Mouse (Mus musculus): ENCODE data around the gene Snx11. TPM values are rescaled to one million over a fixed set of nuclear protein-coding genes. Genes with fewer than 3 reads are reported as not detected.

The Snx11 gene
- total RNA-seq, 2 experiments from 2014 or later = 10.0 to 10.3 TPM

- no peak for DNase-seq
- intact Hi-C loops (cut with DNase I) = loop anchor here (5.0 kb wide), 1 partner anchor 147 kb away; no protein-coding TSS in a partner anchor
Measured at GRCm38 (mm10) chr11:96765645-96766044, 11.7 kb downstream of the Snx11 start.

GRCm38 (mm10) chr11:96764511-96765350 lies 12.6 kb downstream of the Snx11 start:
- intact Hi-C loops (cut with DNase I) = loop anchor here (5.0 kb wide), 1 partner anchor 148 kb away; no protein-coding TSS in a partner anchor
- no peak for DNase-seq

- intact Hi-C loops (cut with DNase I) = no loop called here
Measured at GRCm38 (mm10) chr11:96762742-96763470, 14.5 kb downstream of the Snx11 start.

DNA sequence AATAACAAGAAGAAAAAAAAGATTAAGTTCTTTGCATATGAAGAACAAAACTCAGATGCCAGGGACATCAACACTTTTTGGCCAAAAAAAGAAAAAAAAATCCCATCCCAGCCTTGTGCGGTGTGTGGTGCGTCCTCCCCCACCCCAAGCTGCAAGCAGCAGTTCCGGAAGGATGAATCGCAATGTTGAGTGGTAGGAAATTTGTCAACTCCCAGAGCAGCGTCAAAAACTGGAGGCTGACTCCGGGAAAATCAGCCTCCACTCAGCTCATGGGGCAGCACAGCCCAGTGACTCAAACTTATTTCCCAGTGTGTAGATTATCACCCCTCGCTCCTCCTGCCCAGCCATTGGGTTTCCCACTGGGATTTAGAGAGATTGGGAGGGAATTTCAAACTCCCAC lies 15.4 kb downstream of the Snx11 start:
- intact Hi-C loops (cut with DNase I) = no loop called here
- no peak for DNase-seq

More at GRCm38 (mm10) chr11:96762742-96763470, 14.5 kb downstream of the Snx11 start:
- DNase-seq = peak in 1 of 2 experiments; percentile 14

DNA sequence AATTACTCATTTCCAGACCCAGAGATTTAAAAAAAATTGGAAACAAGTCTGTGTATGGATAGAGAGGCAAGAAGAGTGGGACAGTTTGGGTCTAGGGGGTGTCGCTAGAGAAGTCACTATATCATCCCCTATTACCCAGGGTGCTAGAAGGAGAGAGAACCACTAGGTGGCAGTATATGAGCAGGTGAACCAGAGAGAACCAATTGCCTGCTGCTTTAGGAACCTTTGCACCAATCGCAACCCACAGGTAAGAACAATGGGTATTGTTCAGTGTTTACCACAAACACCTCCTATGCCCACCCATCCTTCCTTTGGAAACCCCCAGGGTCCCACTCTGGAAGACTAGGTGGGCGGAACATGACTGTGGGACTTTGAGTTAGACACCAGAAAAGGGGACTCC lies 17.3 kb downstream of the Snx11 start:
- no peak for DNase-seq
- intact Hi-C loops (cut with DNase I) = loop anchor here (1.0 kb wide), 1 partner anchor 102 kb away; no protein-coding TSS in a partner anchor

GRCm38 (mm10) chr11:96758402-96758801 lies 19.0 kb downstream of the Snx11 start:
- DNase-seq = no peak
- intact Hi-C loops (cut with DNase I) = no loop called here

DNA sequence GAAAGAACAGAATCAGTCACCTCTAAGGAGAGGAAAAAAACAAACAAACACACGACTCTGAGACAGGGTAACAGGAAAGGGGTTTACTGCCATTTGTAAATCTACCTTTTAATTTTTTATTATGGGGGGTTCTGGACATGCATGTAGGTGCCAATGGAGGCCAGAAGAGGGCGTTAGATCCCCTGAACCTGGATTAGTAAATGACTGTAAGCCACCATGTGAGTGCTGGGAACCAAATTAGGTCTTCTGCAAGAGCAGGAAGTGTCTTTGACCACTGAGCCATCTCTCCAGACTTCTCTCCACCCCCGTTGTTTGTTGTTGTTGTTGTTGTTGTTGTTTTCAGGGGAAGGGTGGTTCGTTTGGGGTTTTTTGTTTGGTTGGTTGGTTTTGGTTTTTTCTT lies 19.9 kb downstream of the Snx11 start:
- DNase-seq = no peak
- intact Hi-C loops (cut with DNase I) = no loop called here

DNA sequence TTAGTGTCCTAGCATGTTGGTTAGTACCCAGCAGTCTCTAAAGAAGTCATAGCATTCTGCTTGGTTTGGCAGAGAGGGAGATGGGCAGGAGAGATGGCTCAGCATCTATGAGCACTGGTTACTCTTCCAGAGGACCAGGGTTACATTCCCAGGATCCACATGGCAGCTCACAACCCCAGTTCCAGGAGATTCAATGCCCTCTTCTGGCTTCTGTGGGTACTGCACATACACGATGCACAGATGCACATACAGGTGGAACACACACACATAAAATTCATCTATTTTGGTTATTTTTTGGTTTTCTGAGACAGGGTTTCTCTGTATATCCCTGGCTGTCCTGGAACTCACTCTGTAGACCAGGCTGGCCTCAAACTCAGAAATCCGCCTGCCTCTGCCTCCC lies 22.1 kb downstream of the Snx11 start:
- no peak for DNase-seq
- intact Hi-C loops (cut with DNase I) = no loop called here

GRCm38 (mm10) chr11:96747555-96747954 lies 29.8 kb downstream of the Snx11 start:
- intact Hi-C loops (cut with DNase I) = no loop called here

DNA sequence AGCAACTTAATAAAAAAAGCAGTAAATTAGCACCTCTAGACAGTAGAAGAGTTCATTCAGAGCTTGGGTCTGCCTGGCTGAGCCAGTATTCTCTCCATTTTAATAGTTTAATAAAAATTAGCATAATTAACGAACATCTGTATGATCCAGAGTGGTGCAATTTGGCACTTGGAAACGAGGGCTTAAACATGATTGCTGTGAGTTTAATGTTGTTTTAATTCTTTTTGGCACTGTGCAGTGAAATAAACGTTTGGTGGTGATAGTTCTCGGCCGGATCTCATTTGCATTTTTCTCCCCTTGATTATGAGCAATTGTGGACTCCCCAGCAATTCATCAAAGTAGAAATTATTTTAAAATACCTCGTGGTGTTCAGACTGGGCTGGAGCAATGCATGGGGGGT lies 30.7 kb downstream of the Snx11 start:
- no peak for DNase-seq
- intact Hi-C loops (cut with DNase I) = no loop called here

More at GRCm38 (mm10) chr11:96747555-96747954, 29.8 kb downstream of the Snx11 start:
- no peak for DNase-seq

GRCm38 (mm10) chr11:96743891-96744290 lies 33.5 kb downstream of the Snx11 start:
- intact Hi-C loops (cut with DNase I) = no loop called here
- no peak for DNase-seq

DNA sequence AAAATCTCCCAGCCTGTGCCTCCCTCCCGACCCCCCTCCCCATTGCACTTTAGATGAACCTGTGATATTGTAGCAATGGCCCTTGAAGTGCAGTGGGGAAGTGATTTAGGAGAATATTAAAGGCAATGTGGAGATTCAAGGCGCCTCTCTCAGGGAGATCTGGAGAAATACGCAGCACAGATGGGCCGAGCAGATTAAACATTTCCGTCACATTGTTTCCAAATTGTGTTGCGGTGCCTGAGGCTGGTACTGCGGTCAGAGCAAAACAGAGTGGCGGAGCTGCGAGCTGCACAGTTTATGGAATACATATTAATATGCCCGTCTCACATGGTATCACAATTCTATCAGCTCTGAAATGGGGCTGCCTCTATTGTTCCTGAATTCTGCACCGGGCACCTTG lies 34.4 kb downstream of the Snx11 start:
- intact Hi-C loops (cut with DNase I) = no loop called here
- DNase-seq = no peak

GRCm38 (mm10) chr11:96741995-96742394 lies 35.4 kb downstream of the Snx11 start:
- no peak for DNase-seq
- intact Hi-C loops (cut with DNase I) = no loop called here

GRCm38 (mm10) chr11:96740796-96741195 lies 36.6 kb downstream of the Snx11 start:
- DNase-seq = no peak
- intact Hi-C loops (cut with DNase I) = no loop called here

- intact Hi-C loops (cut with DNase I) = no loop called here
Measured at GRCm38 (mm10) chr11:96737673-96738471, 39.5 kb downstream of the Snx11 start.

DNA sequence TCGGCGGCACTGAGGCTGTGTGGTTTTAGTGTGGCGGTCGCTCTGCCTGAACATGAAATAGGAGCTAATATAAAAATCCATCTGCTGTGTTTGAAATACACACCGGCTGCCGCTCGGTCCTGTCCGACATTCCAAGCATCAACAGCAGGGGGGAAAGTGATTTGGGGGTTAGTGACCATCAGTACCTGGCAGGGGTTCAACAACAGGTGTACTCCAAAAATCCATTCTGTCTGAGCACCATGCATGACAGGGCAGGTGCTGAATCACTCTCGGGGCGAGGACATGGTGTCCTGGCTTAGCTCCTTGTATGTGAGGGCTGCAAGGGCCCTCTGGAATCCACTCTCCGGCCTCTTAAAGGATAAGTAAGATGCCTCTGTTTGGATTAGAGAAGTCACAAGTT lies 41.0 kb downstream of the Snx11 start:
- no peak for DNase-seq

More at GRCm38 (mm10) chr11:96737673-96738471, 39.5 kb downstream of the Snx11 start:
- DNase-seq = no peak

DNA sequence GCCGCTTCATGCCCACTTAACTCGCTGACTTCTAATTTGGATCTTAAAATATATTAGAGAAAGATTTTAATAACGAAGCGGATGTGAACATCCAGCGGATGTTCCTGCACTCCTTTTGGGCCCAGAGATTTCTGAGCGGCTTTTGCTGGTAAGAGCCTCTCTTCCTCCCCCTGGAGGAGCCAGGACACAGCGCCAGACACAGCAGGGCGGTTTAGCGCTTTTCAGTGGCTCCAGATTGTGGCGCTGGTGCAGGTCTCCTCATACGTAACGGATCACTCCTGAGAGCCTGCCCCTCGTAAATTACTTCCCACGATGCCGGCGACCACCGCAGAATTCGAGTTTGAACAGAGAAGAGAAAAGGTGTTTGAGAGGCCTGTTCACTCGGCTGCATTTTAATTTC lies 41.5 kb downstream of the Snx11 start:
- peak; percentile 19 for DNase-seq
- intact Hi-C loops (cut with DNase I) = no loop called here

More for the DNA sequence above, 41.0 kb downstream of the Snx11 start:
- intact Hi-C loops (cut with DNase I) = no loop called here

DNA sequence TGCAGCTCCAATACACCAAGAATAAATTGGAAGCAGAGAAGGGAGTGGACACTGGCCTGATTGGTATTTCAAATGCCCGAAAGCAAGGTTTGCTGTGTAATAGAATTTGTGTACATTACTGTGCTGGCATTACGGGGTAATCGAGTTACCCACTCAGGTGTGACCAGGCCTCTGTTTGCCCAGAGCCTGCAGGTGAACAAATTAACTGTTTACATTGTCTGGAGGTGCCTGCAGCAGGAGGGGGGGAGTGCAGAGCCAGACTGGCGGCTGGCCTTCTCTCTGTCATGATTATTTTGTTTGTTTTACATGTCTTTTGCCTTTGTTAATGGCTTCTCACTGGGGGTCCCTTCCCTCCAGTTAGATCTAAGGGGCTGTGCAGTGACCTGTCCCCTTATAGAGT lies 44.7 kb downstream of the Snx11 start:
- intact Hi-C loops (cut with DNase I) = no loop called here
- no peak for DNase-seq

- DNase-seq = no peak
Measured at GRCm38 (mm10) chr11:96730327-96730726, 47.0 kb downstream of the Snx11 start.

DNA sequence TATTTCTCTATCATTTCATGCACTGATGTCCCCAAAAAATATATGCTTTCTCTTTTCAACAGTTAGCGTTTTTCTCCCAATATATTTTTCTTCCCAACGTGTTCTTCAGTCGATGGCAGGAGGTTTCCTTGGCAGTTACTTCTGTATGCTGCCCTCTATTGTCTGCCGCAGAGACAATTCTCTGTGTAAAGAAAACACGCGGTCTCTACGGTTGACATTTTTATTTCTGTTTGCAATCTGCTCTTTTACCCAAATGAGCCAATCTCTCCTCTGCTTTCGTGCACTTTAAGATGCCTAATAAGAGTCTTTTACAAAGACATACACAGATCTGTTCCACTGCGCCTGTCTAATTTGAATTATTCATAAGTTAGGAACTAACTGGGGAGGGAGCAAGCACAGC lies 47.9 kb downstream of the Snx11 start:
- intact Hi-C loops (cut with DNase I) = no loop called here
- DNase-seq = no peak

More at GRCm38 (mm10) chr11:96730327-96730726, 47.0 kb downstream of the Snx11 start:
- intact Hi-C loops (cut with DNase I) = no loop called here

- intact Hi-C loops (cut with DNase I) = no loop called here
- no peak for DNase-seq
Measured at GRCm38 (mm10) chr11:96728577-96728976, 48.8 kb downstream of the Snx11 start.
